Mouse (Mus musculus) layer of hippocampus, adult 9-10 months (tissue): ENCODE measurements around the gene Tmem51.
"Not testable (repeated sequence)": the region's sequence is repeated elsewhere in the genome, so short reads cannot be mapped to it uniquely, and the experiment has no call there.

Source experiments
- DNase-seq: peaks from one replicate; pipeline ENCODE4 v3.0.0; 2022; ENCODE audit warnings: low spot score

Tmem51 gene

GRCm38 (mm10) chr4:142059113-142059840 lies 24.8 kb downstream of the Tmem51 start:
- no peak for DNase-seq

DNA sequence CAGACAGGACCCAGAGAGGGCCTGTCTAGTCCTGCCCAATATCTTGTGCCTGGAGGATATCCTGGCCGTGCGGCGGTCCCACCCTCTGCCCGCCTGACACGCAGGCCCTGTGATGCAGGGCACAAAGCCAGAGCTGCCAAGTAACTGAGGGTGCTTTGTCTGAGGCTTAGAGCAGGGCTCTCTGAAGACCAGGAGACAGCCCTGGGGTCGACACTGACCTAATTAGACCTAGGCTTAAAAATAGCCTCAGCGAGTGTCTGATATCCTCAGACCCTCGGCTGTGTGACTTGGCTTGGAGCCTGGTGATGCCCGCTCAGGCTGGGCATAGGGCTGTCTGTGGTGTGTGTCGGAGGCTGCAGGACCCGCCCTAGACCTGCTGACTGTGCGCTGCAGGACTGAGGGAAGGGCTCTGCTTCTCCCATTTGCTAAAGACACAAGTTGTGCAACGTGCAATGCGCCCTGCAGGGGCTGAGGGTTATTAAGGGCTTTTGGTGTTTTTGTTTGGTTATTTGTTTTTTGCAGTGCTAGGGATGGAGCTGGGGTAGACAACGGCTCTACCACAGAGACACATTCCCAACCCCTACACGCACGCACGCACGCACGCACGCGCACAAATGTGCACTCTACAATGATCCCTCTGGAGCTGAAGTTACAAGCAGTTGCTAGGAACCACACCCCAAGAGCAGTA lies 26.4 kb downstream of the Tmem51 start:
- no peak for DNase-seq

- DNase-seq, result no peak
Observed at GRCm38 (mm10) chr4:142055600-142055999, 28.5 kb downstream of the Tmem51 start.

DNA sequence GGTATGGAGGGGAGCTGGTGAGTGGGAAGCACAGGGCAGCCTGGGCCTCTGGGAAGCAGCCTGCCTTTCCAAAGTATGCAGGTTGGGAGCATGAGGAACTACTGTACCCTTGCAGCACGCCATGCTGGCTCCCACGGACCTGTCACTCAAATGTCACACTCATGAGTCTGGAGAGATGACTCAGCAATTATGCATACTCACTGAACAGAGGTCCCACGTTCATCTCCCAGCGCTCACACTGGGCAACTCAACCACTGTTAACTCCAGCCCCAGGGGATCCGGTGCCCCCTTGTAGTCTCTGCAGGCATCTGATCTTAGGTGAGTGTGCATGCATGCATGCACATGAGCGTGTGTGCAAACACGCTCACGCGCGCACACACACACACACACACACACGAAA lies 29.5 kb downstream of the Tmem51 start:
- DNase-seq, result no peak

- no peak for DNase-seq
Observed at GRCm38 (mm10) chr4:142053661-142054448, 30.2 kb downstream of the Tmem51 start.

GRCm38 (mm10) chr4:142053261-142053660 lies 30.8 kb downstream of the Tmem51 start:
- no peak for DNase-seq

DNA sequence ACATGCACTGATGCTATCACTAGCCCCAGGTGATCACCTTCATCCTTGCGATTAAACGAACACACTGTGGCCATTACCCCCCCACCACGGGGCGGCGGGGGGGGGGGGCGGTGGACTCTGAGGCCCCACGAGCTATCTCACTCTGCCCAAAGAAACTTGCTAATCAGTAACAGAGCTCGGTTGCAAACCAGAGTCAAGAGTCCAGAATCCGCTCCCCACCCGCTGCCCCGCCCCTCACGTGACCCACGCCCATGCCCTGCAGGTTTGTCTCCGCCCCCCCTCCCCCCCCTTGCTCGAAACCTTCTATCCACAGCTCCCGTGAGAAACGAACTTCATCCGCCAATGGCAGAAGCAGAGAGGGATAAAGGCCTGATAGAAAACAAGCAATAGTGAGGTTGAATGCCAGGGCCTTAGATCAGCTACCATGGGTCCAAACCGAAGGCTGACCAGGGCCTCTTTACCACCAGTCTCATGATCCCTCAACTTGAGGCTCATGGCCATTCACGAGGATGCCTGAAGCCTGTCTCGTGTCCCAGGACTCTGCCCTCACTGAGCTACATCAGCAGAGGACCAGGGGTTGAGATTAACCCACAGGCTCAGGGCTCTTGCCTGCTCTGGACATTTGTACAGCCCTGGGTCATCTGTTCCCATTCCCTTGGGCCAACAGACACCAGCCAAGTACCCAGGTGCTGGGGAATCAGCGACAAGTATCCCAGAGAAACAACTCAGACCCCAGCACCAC lies 31.5 kb downstream of the Tmem51 start:
- DNase-seq, result no peak

- DNase-seq, result not testable (repeated sequence)
Observed at GRCm38 (mm10) chr4:142051883-142052282, 32.2 kb downstream of the Tmem51 start.

- DNase-seq, result no peak
Observed at GRCm38 (mm10) chr4:142049963-142050362, 34.1 kb downstream of the Tmem51 start.

- no peak for DNase-seq
Observed at GRCm38 (mm10) chr4:142048391-142048790, 35.7 kb downstream of the Tmem51 start.

DNA sequence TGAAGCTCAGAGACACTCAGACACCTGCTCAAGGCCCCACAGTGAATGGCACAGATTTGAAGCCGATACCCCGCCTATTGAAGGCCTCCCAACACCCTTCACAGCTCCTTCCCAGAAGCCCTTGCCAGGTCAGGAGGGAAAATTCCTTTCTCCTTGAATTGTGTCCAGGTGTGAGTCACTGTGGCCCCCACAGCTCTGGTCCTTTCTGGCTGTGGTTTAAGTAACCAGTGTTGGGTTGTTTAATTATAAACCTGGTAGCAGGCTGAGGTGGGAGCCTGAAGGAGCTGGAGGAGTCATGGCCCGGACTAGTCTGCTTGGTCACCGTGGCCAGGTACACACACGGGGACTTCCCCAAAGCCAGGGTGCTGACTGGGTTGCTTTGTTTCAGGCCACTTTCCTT lies 37.1 kb downstream of the Tmem51 start:
- no peak for DNase-seq

DNA sequence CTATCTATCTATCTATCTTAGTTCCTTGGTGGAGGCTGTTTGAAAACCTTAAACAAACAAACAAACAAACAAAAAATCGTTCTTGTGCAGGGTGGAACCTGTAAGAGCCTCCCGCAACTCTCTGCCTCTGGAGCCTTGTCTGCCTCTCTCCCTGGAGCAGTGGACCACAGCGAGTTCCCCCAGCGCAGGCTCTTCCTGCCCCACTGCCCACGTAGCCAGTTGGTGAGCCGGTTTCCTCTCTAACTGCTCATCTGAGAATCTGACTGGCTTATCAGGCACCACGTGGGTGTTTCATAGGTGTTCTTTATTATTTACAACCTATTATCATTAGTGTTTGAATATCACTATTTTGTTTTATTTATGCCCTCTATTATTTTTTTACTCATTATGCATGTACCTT lies 37.6 kb downstream of the Tmem51 start:
- no peak for DNase-seq

GRCm38 (mm10) chr4:142045595-142046163 lies 38.4 kb downstream of the Tmem51 start:
- DNase-seq, result no peak

- DNase-seq, result no peak
Observed at GRCm38 (mm10) chr4:142044452-142044851, 39.7 kb downstream of the Tmem51 start.

- DNase-seq, result no peak
Observed at GRCm38 (mm10) chr4:142039662-142040353, 44.3 kb downstream of the Tmem51 start.

DNA sequence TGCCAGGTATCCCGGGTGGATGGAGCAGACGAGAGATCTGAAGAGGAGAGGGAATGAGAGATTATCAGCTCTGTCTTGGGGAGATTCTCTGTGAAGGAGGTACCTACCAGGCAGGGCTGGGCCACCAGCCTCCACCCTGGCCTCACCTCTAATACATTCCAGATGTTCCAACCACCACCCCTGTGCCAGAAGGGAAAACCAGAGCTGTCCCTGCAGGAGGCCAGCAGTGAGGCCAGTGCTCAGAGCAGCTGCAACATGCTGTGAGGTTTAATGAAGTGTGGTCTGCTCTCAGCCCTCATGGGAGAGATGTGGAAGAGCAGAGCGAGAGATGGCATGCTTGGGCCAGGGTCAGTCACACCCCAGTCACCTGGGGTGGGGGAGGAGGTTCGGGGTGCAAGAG lies 46.2 kb downstream of the Tmem51 start:
- DNase-seq, result no peak

DNA sequence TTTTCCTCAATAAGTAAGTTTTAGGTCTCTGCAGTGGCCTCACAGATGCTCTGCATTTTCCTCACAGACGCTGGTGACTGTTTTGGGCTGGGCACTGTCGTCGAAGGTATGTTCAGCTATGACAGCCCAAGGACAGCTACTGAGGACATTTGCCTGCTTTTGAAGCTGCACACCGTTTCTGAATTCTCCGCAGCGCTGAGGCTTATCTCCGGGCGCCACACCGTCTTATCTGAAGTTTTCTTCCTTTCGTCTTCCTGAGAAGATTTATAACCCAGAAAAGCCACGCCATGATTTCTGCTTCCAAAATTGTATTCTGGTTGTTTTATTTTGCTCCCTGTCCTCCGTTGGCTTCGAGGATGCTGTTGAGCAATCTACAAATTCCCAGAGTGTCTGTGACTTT lies 55.6 kb downstream of the Tmem51 start:
- no peak for DNase-seq

- DNase-seq, result no peak
Observed at GRCm38 (mm10) chr4:142026965-142027364, 57.1 kb downstream of the Tmem51 start.

DNA sequence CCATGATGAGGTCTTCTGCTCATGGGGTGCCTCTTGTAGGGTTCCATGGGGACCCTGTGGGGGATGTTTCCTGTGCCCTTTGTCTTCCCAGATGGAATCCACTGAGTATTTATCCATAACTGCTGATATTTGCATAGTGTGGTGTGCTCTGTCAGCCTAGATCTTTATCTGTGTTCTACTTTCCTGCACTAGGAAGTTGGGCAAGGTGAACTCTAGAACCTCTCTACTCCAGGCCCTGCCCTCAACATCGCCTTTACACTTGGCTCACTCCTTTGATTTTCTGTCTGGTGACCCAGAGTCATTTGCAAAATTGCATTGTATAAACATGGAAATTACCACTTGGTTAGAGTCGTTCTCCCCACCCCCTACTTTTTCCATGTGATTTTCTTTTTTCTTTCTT lies 59.6 kb downstream of the Tmem51 start:
- DNase-seq, result no peak

GRCm38 (mm10) chr4:142023166-142023565 lies 60.9 kb downstream of the Tmem51 start:
- DNase-seq, result no peak

DNA sequence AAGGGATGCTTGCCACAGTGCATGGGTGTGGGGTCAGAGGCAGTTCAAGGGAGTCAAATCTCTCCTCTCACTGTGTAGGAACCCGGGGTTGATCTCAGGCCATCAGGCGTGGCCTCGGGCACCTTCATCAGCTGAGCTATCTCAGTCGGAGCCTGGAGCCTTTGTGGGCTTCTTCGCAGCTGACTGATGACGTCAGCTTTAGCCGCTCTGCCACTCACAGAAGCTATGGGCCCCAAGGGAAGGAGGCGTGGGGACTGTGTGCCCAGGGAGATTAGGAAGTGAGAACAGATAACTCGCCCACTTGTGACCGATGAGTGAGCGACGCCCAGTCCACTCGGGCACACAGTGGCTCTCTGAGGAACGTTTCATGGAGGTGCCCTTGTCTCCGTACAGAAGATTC lies 66.4 kb downstream of the Tmem51 start:
- no peak for DNase-seq
